Mouse (Mus musculus) ES-Bruce4 (cell line): ENCODE results near the gene G3bp1. TPM values are rescaled to one million over a fixed set of nuclear protein-coding genes. Genes with fewer than 3 reads are reported as not detected.

ENCODE experiments used
- H3K27ac ChIP-seq: 2 replicates; pipeline ENCODE4 v1.5.1; 2012; ENCODE audit warnings: low read length, inconsistent platforms; ENCODE audit not compliant: insufficient read depth
- H3K27me3 ChIP-seq: 2 replicates; pipeline ENCODE4 v1.6.1; 2012; ENCODE audit warnings: mild to moderate bottlenecking, low read length, inconsistent platforms; ENCODE audit not compliant: control insufficient read depth, poor library complexity, insufficient read depth, severe bottlenecking
- H3K36me3 ChIP-seq: 2 replicates; pipeline ENCODE4 v1.6.1; 2012; ENCODE audit warnings: inconsistent platforms, mild to moderate bottlenecking, low read length, moderate library complexity; ENCODE audit not compliant: control insufficient read depth, poor library complexity, insufficient read depth, severe bottlenecking
- H3K4me1 ChIP-seq: one replicate; pipeline ENCODE4 v1.8.1; 2011; ENCODE audit warnings: low read length; ENCODE audit not compliant: control insufficient read depth, insufficient read depth
- H3K4me3 ChIP-seq: 2 replicates; pipeline ENCODE4 v1.5.1; 2011; ENCODE audit warnings: low read depth, mild to moderate bottlenecking, low read length
- H3K9ac ChIP-seq: 2 replicates; pipeline ENCODE4 v1.6.1; 2012; ENCODE audit warnings: low read depth, mild to moderate bottlenecking, inconsistent platforms; ENCODE audit not compliant: poor library complexity, severe bottlenecking
- H3K9me3 ChIP-seq: replicated peaks from 2 replicates; pipeline ENCODE4 v1.6.1; 2012; ENCODE audit warnings: mild to moderate bottlenecking, low read length, inconsistent platforms; ENCODE audit not compliant: control insufficient read depth, poor library complexity, insufficient read depth, severe bottlenecking
- CTCF ChIP-seq: IDR thresholded peaks from one replicate; pipeline ENCODE4 v1.8.1; 2011; ENCODE audit warnings: low read depth, low read length
- EP300 ChIP-seq: IDR thresholded peaks from 2 replicates; pipeline ENCODE4 v1.6.1; 2011; ENCODE audit warnings: low read depth, low read length; ENCODE audit not compliant: insufficient read depth
- POLR2A ChIP-seq: IDR thresholded peaks from one replicate; pipeline ENCODE4 v1.8.1; 2011; ENCODE audit warnings: low read length; ENCODE audit not compliant: insufficient read depth
- polyA plus RNA-seq: library from polyadenylated mRNA; stranded (reverse); fragments of >200 nt; gene quantifications from 2 replicates; pipeline ENCODE4 v1.2.4, GENCODE M21; 2011; ENCODE audit warnings: low read depth; ENCODE audit not compliant: missing spikeins, insufficient read depth, insufficient read length

Gene G3bp1
- polyA plus RNA-seq, 1 experiment, result 147 TPM

GRCm38 (mm10) chr11:55517666-55518065 lies 48.2 kb downstream of the G3bp1 start:
- H3K27me3 ChIP-seq, result no peaks in the 10 kb centered on the region
- H3K9ac ChIP-seq, result no peak overlapping the region
- H3K4me3 ChIP-seq, result no peak overlapping the region
- TF ChIP-seq POLR2A (no peak), CTCF (no peak), EP300 (no peak)
- H3K4me1 ChIP-seq, result no peaks in the 10 kb centered on the region
- H3K9me3 ChIP-seq, result no peaks in the 10 kb centered on the region
- H3K36me3 ChIP-seq, result no peaks in the 10 kb centered on the region
- no peak overlapping the region for H3K27ac ChIP-seq

GRCm38 (mm10) chr11:55518806-55519674 lies 49.6 kb downstream of the G3bp1 start:
- no peak overlapping the region for H3K9ac ChIP-seq

GRCm38 (mm10) chr11:55530741-55531140 lies 61.3 kb downstream of the G3bp1 start:
- Histone ChIP-seq H3K27me3 (no peaks in the 10 kb centered on the region; the same call in 1 of the 2 replicates), H3K4me1 (no peaks in the 10 kb centered on the region), H3K27ac (no peak overlapping the region), H3K9ac (no peak overlapping the region), H3K36me3 (no peaks in the 10 kb centered on the region), H3K9me3 (no peaks in the 10 kb centered on the region), H3K4me3 (no peak overlapping the region)
- no peak for TF ChIP-seq CTCF
- no peak for TF ChIP-seq EP300
- TF ChIP-seq POLR2A, result no peak

More at GRCm38 (mm10) chr11:55518806-55519674, 49.6 kb downstream of the G3bp1 start:
- H3K4me1 ChIP-seq, result no peaks in the 10 kb centered on the region
- no peak overlapping the region for H3K4me3 ChIP-seq
- no peaks in the 10 kb centered on the region for H3K9me3 ChIP-seq
- TF ChIP-seq CTCF (peak; percentile 92), EP300 (no peak), POLR2A (no peak)
- H3K36me3 ChIP-seq, result no peaks in the 10 kb centered on the region
- no peaks in the 10 kb centered on the region for H3K27me3 ChIP-seq
- no peak overlapping the region for H3K27ac ChIP-seq

GRCm38 (mm10) chr11:55533378-55533777 lies 63.9 kb downstream of the G3bp1 start:
- no peaks in the 10 kb centered on the region for H3K4me1 ChIP-seq
- no peak overlapping the region for H3K4me3 ChIP-seq
- no peak overlapping the region for H3K27ac ChIP-seq
- TF ChIP-seq CTCF, result no peak
- no peak for TF ChIP-seq POLR2A
- TF ChIP-seq EP300, result no peak
- H3K36me3 ChIP-seq, result no peaks in the 10 kb centered on the region
- no peak overlapping the region for H3K9ac ChIP-seq
- no peaks in the 10 kb centered on the region for H3K9me3 ChIP-seq
- H3K27me3 ChIP-seq, result no peaks in the 10 kb centered on the region; the same call in 1 of the 2 replicates

GRCm38 (mm10) chr11:55534766-55535165 lies 65.3 kb downstream of the G3bp1 start:
- Histone ChIP-seq H3K4me1 (no peaks in the 10 kb centered on the region), H3K36me3 (no peaks in the 10 kb centered on the region), H3K27me3 (no peaks in the 10 kb centered on the region; the same call in 1 of the 2 replicates), H3K4me3 (no peak overlapping the region), H3K9me3 (no peaks in the 10 kb centered on the region), H3K27ac (no peak overlapping the region), H3K9ac (no peak overlapping the region)
- TF ChIP-seq CTCF (no peak), EP300 (no peak), POLR2A (no peak)

GRCm38 (mm10) chr11:55542128-55542527 lies 72.6 kb downstream of the G3bp1 start:
- Histone ChIP-seq H3K27ac (no peak overlapping the region), H3K4me3 (no peak overlapping the region), H3K9ac (no peak overlapping the region), H3K27me3 (no peaks in the 10 kb centered on the region), H3K9me3 (peaks cover 4% of the 10 kb centered on the region; the same call in 1 of the 2 replicates), H3K4me1 (no peaks in the 10 kb centered on the region), H3K36me3 (no peaks in the 10 kb centered on the region)
- TF ChIP-seq EP300 (no peak), CTCF (no peak), POLR2A (no peak)
